Mouse (Mus musculus) gastrocnemius, postnatal 36 days (tissue): ENCODE results near the gene Adamts8. TPM values are rescaled to one million over a fixed set of nuclear protein-coding genes. Genes with fewer than 3 reads are reported as not detected.

Experiments
- DNase-seq, 2 experiments: peaks; one replicate each; pipeline ENCODE4 v3.0.0; 2022
- intact Hi-C: fragments of 180-260 bp; cut with DNase I; formaldehyde crosslinking; loops from one replicate; pipeline ENCODE4 v1.15.1; 2025
- total RNA-seq, 2 experiments: library from RNA; stranded (reverse); gene quantifications; 2 replicates each; pipeline ENCODE4 v1.2.3; 2021

The Adamts8 gene
- total RNA-seq, 2 experiments from 2014 or later = 2.3 to 6.7 TPM

- intact Hi-C loops = no loop called here
- no peak for DNase-seq
These were observed 20.9 kb upstream of the Adamts8 start for GRCm38 (mm10) chr9:30921261-30922103.

GRCm38 (mm10) chr9:30922197-30922894 lies 20.0 kb upstream of the Adamts8 start, which contains the start of gene Adamts15:
Gene Adamts15 (minus strand): TSS chr9:30922452.
- intact Hi-C loops = no loop called here
- peak; percentile 52 to 78 for DNase-seq

DNA sequence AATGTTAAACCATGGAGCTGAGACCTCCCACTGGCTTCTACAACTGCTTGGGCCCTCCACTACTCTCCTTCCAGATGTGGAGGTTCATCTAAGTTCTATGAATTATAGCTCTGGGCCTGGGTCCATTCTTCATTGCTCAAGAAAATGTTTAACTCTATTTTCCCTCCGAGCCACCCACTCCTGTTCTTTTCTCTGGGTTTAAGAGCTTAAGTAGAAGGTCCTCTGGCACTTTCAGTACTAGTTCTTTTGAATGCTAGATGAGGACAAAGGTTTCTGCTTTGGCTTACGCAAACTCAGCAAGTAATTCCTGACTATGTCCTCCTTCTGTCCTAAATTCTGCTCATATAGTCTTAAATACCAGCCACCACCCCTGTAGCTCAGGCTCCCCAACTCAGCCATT lies 13.6 kb upstream of the Adamts8 start:
- intact Hi-C loops = no loop called here
- DNase-seq = no peak

DNA sequence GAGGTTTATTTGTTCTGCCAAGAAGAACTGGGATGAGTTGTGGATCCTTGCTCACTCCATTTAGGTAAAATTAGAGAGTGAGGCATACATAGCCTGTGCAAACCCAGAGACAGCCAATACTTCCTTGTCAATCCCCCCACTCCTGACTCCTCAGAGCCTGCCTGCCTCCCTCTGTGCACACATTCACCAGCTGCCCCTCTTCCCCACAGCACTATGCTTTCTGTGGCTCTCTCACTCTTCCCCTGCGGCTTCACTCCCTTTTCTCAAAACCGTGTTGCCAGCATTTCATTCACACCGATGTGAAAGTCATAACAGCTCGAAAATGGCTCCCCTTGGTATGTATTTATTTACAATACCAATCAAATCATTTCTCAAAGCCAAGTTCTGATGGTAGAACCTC lies 10.0 kb upstream of the Adamts8 start:
- DNase-seq = no peak
- intact Hi-C loops = loop anchor here (10.0 kb wide), 2 partner anchors 198 to 368 kb away; no protein-coding TSS in a partner anchor

- intact Hi-C loops = loop anchor here (10.0 kb wide), 2 partner anchors 200 to 370 kb away; no protein-coding TSS in a partner anchor
- DNase-seq = no peak
These were observed 7.5 kb upstream of the Adamts8 start for GRCm38 (mm10) chr9:30934827-30935226.

GRCm38 (mm10) chr9:30936674-30937438 lies 5.5 kb upstream of the Adamts8 start:
- peak in 1 of 2 experiments; percentile 56 for DNase-seq
- intact Hi-C loops = loop anchor here (1.0 to 10.0 kb wide), 3 partner anchors 202 to 456 kb away; no protein-coding TSS in a partner anchor

GRCm38 (mm10) chr9:30940328-30940727 lies 2.0 kb upstream of the Adamts8 start:
- intact Hi-C loops = loop anchor here (1.0 to 2.0 kb wide), 2 partner anchors 460 to 494 kb away; no protein-coding TSS in a partner anchor
- peak; percentile 75 to 84 for DNase-seq

DNA sequence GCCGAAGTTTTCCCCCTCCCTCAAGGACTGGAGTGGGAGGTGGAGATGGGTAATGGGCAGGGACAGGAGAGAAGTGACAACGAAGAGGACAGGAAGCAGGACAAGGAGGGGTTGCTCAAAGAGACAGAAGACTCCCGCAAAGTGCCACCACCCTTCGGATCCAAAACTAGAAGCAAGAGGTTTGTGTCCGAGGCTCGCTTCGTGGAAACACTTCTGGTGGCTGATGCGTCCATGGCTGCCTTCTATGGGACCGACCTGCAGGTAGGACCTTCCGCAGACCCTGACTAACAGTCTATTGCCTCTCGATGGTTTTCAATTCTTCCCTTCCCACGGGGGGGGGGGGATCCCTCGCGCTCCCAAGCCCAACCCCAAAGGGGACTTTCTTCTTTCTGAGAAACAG lies 979 bp downstream of the Adamts8 start:
- intact Hi-C loops = loop anchor here (2.0 kb wide), 1 partner anchor 139 kb away; no protein-coding TSS in a partner anchor
- no peak for DNase-seq

GRCm38 (mm10) chr9:30944234-30944633 lies 1.9 kb downstream of the Adamts8 start:
- no peak for DNase-seq
- intact Hi-C loops = no loop called here

DNA sequence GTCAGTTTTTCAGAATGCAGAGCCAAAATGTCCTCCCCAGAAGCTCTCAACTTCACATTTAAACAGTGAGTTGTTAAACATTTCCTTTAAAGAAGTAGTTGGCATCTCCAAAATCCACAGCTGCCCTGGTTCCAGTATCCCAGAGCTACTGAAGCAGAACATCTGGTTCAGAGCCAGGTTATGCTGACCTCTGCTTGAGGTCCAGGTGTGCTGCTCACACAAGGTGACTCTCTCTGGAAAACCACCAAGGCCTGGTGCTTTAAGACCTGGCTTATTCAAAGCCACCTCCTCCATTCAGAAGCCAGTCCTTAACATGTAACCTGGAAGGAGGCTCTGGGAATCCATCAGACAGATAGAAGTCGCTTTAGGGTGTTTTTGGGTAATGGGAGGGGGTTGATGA lies 2.9 kb downstream of the Adamts8 start:
- intact Hi-C loops = no loop called here
- DNase-seq = no peak

DNA sequence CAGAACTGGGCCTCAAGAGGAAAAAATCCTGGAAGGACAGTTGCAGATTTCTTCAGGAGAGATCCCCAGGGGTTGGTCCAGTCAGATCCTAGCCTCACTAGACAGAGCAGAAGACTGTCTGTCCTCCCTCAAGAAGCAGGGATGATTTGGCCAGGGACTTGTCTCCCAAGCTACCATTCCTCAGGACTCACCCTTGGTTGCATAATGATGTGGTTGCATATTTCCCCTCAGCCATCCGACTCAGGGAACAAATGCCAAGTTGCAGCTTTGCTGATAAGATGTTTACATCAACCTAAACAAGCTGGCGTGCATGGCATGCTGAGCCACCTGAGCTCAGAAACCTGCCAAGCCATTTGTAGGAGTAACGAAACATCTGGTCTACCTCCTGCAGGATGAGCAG lies 7.1 kb downstream of the Adamts8 start:
- intact Hi-C loops = no loop called here
- DNase-seq = no peak

DNA sequence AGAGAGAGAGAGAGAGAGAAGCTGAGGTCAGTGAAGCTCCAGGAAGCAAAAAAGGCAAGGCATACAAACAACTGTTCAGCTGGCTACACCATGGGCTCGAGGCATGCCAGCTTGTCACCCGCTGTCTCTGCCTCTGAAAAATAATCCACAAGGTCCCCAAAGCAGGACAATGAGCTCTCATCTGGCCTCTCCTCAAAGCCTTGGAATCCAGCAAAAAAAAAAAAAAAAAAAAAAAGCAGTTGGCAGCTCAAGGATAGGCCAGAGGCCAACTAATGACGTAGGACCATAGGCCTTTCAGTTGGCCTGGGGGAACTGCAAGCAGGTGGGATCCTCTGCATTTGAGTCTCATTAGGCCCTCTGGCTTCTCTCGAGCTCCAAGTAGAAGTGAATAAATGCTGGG lies 7.6 kb downstream of the Adamts8 start:
- intact Hi-C loops = no loop called here
- DNase-seq = no peak

DNA sequence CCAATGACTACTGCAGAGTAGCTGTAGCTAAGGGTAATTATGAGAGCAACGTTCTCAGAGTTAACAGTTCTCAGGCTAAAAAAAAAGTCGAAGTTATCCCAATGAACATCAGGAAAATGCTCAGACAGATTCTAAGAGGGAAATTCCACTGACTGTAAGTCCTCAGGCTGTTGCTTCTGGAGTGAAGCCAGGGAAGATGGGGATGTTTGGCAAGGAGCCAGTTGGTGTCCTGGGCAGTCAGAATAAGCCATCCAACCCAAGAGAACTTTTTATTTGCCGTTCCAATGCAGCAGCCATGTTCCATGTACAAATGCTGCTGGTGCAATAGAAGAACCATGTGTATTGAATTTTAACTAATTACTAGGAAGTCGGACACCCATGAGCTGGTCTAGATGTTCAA lies 8.2 kb downstream of the Adamts8 start:
- no peak for DNase-seq
- intact Hi-C loops = no loop called here

GRCm38 (mm10) chr9:30951461-30951860 lies 9.1 kb downstream of the Adamts8 start:
- no peak for DNase-seq
- intact Hi-C loops = no loop called here

- DNase-seq = no peak
- intact Hi-C loops = no loop called here
These were observed 10.9 kb downstream of the Adamts8 start for GRCm38 (mm10) chr9:30953287-30953686.

GRCm38 (mm10) chr9:30955246-30955645 lies 12.9 kb downstream of the Adamts8 start:
- intact Hi-C loops = no loop called here
- DNase-seq = peak in 1 of 2 experiments; percentile 33

DNA sequence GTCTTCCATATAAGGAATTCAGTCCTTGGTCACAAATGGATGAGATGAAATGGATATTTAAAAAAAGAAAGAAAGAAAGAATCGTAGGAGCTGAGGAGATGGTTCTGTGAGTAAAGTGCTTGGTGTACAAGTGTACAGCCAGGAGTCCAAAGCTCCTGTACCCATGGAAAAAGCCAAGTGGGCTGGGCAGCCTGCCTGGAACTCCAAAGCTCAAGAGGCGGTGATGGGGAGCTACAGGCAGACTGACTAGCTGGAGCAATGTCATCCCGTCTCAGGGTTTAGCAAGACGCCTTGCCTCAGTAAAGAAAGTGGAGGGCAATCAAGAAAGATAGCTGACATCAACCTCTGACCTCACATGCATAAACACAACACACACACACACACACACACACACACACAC lies 21.4 kb downstream of the Adamts8 start:
- intact Hi-C loops = no loop called here
- no peak for DNase-seq

GRCm38 (mm10) chr9:30964685-30965084 lies 22.3 kb downstream of the Adamts8 start:
- intact Hi-C loops = no loop called here

DNA sequence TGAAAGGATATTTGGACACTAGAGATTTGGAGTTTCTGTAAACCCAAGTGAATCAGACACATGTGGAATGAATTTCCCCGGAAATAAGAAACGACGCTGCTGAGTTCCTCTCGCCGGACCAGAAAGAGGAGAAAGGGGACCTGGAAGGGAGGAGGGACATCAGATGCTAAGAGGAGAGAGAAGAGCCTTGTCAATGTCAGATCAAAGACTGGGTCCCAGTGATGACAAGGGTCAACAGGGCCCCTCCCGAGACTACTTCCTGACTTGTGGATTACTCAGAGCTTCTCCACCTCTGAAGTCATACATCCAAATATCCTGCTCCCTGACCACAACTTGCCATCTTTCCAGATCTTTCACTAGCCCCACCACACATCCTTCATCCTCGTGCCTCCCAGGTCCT lies 24.5 kb downstream of the Adamts8 start:
- DNase-seq = no peak
- intact Hi-C loops = no loop called here

More at GRCm38 (mm10) chr9:30964685-30965084, 22.3 kb downstream of the Adamts8 start:
- DNase-seq = peak in 1 of 2 experiments; percentile 30

- DNase-seq = no peak
- intact Hi-C loops = no loop called here
These were observed 25.8 kb downstream of the Adamts8 start for GRCm38 (mm10) chr9:30968130-30968529.

DNA sequence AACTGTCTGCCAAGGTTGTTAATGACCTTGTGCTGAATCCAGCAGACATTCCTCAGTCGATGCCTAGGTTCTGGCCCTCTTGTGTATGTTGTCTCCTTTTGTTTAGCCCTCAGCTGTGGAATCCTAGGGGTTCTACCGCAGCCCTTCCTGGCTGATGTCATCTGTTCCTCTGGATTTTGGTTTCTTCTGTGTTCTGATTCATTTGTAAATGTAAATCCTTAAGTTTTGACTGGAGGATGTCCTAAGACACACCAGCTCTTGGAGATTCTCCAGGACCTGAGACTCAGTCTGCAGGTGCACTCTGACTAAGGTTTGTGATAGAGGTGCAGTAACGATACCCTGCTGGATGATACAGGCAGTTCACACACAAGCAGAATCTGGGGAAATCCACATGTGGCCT lies 27.6 kb downstream of the Adamts8 start:
- intact Hi-C loops = no loop called here
- no peak for DNase-seq
